Comparison of ENCODE assay signal across 26 mouse cellular contexts in the genomic region with DNA sequence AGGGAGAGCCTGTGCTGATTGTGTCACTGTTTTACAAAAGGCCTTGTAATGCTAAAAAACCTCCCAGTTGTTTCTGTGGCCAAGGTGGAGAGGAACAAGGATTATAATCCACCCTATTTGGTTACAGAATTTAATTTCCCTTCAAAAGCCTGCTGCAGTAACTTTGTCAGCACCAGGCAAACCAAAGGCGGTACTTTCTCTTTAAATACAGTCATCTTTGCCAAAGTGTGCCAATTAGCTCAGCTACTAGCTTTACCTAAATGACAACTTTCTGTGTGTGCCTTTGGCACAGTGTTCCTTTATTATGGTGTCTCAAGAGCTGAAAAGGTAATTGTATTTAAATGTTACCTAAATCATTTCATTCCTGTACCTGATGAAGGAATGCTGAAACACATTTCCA.
"Had no signal": no experiment of that assay in that cellular context is flagged by ENCODE, and none has a peak within 500 bp of the region (broad histone marks: within the 10 kb centered on the region; RNA-seq: fewer than 3 reads in every experiment).

No protein-coding gene starts in this region.

- H3K9me3 ChIP-seq: heart, embryonic 13.5 days; heart, embryonic 15.5 days; hindbrain, embryonic 13.5 days; hindbrain, embryonic 15.5 days; kidney, embryonic 15.5 days; limb, embryonic 13.5 days; limb, embryonic 15.5 days; liver, embryonic 12.5 days had no signal

- H3K27ac ChIP-seq: heart, adult 2 months; heart, embryonic 13.5 days; heart, embryonic 15.5 days; hindbrain, embryonic 13.5 days; hindbrain, embryonic 15.5 days; hindbrain, postnatal 0 days; kidney, embryonic 15.5 days; kidney, postnatal 0 days; limb, embryonic 13.5 days; limb, embryonic 15.5 days; liver, embryonic 12.5 days; liver, embryonic 14.5 days had no signal

- H3K36me3 ChIP-seq: heart, embryonic 13.5 days; heart, embryonic 15.5 days; hindbrain, embryonic 15.5 days; kidney, embryonic 15.5 days; limb, embryonic 13.5 days; limb, embryonic 15.5 days; liver, embryonic 12.5 days had no signal

- H3K4me2 ChIP-seq: heart, embryonic 11.5 days; heart, embryonic 13.5 days; heart, embryonic 15.5 days; hindbrain, embryonic 13.5 days; hindbrain, embryonic 15.5 days; kidney, embryonic 15.5 days; limb, embryonic 13.5 days; limb, embryonic 15.5 days; liver, embryonic 12.5 days had no signal

- H3K9ac ChIP-seq: heart, embryonic 13.5 days; heart, embryonic 15.5 days; hindbrain, embryonic 13.5 days; hindbrain, embryonic 15.5 days; kidney, embryonic 15.5 days; limb, embryonic 13.5 days; limb, embryonic 15.5 days; liver, embryonic 12.5 days; liver, embryonic 14.5 days had no signal

- DNase-seq: gastrocnemius, postnatal 14 days; gastrocnemius, postnatal 36 days; heart, adult 11 months; heart, adult 2 months; heart, postnatal 14 days; heart, postnatal 36 days; kidney, adult 11 months; kidney, adult 2 months; kidney, adult 9 months; kidney, postnatal 14 days; kidney, postnatal 36 days; layer of hippocampus, postnatal 36 days; left cerebral cortex, postnatal 4 days had no signal

- H3K4me1 ChIP-seq: heart, embryonic 15.5 days; hindbrain, embryonic 13.5 days; hindbrain, embryonic 15.5 days; kidney, embryonic 15.5 days; limb, embryonic 13.5 days; limb, embryonic 15.5 days; liver, embryonic 12.5 days had no signal

- H3K4me3 ChIP-seq: heart, adult 2 months; heart, embryonic 13.5 days; heart, embryonic 15.5 days; hindbrain, embryonic 13.5 days; hindbrain, embryonic 15.5 days; kidney, embryonic 15.5 days; limb, embryonic 13.5 days; limb, embryonic 15.5 days; liver, embryonic 12.5 days had no signal

- H3K27me3 ChIP-seq: heart, embryonic 13.5 days; heart, embryonic 15.5 days; hindbrain, embryonic 13.5 days; hindbrain, embryonic 15.5 days; kidney, embryonic 15.5 days; limb, embryonic 13.5 days; limb, embryonic 15.5 days; liver, embryonic 12.5 days had no signal

- ATAC-seq: hindbrain, postnatal 0 days; intestine, embryonic 16.5 days; liver, embryonic 12.5 days had no signal
